Mouse (Mus musculus) heart, embryonic 14.5 days (tissue): ENCODE data around the gene Kcp. TPM values are rescaled to one million over a fixed set of nuclear protein-coding genes. Genes with fewer than 3 reads are reported as not detected.

ENCODE experiments used
- ATAC-seq: fragments of 200-750 bp; cut with Nextera tagmentation; 2 replicates; pipeline ENCODE4 v1.8.0; 2017; ENCODE audit warnings: low read depth, moderate TSS enrichment; ENCODE audit not compliant: insufficient number of reproducible peaks, insufficient read depth, low FRiP score
- H3K27ac ChIP-seq, 2 experiments: fragments of 200-500 bp in 1 of 2; fragments of 300-500 bp in 1 of 2; sonication (generic) in 1 of 2; replicated peaks in 1 of 2; 2 replicates each; pipeline ENCODE4 v1.5.1; 2012 to 2014; ENCODE audit warnings: low read depth in 2 of 2, low read length in 2 of 2, control low read depth in 1 of 2, mild to moderate bottlenecking in 1 of 2, mixed read lengths in 1 of 2; ENCODE audit not compliant: control insufficient read depth in 1 of 2, insufficient read depth in 1 of 2
- H3K27me3 ChIP-seq: fragments of 300-500 bp; sonication (generic); 2 replicates; pipeline ENCODE4 v1.6.1; 2014; ENCODE audit warnings: mild to moderate bottlenecking, low read length, control low read depth; ENCODE audit not compliant: control insufficient read depth, insufficient read depth
- H3K36me3 ChIP-seq: fragments of 300-500 bp; sonication (generic); 2 replicates; pipeline ENCODE4 v1.6.1; 2014; ENCODE audit warnings: mild to moderate bottlenecking, control low read depth, low read length, mixed read lengths; ENCODE audit not compliant: control insufficient read depth, insufficient read depth
- H3K4me1 ChIP-seq, 2 experiments: fragments of 200-500 bp in 1 of 2; fragments of 300-500 bp in 1 of 2; sonication (generic) in 1 of 2; 2 replicates each; pipeline ENCODE4 v1.6.1; 2012 to 2014; ENCODE audit warnings: low read length in 2 of 2, control low read depth in 1 of 2, mixed read lengths in 1 of 2; ENCODE audit not compliant: control insufficient read depth in 2 of 2, insufficient read depth in 2 of 2
- H3K4me2 ChIP-seq: fragments of 300-500 bp; sonication (generic); 2 replicates; pipeline ENCODE4 v1.6.1; 2014; ENCODE audit warnings: mild to moderate bottlenecking, low read length
- H3K4me3 ChIP-seq, 2 experiments: fragments of 200-500 bp in 1 of 2; fragments of 300-500 bp in 1 of 2; sonication (generic) in 1 of 2; 2 replicates each; pipeline ENCODE4 v1.5.1; 2012 to 2014; ENCODE audit warnings: low read length in 2 of 2, mild to moderate bottlenecking in 2 of 2, control low read depth in 1 of 2, low read depth in 1 of 2, moderate library complexity in 1 of 2; ENCODE audit not compliant: control insufficient read depth in 1 of 2, insufficient read depth in 1 of 2
- H3K9ac ChIP-seq: fragments of 300-500 bp; sonication (generic); 2 replicates; pipeline ENCODE4 v1.6.1; 2014; ENCODE audit warnings: mild to moderate bottlenecking, low read length
- H3K9me3 ChIP-seq: fragments of 300-500 bp; sonication (generic); 2 replicates; pipeline ENCODE4 v1.6.1; 2016; ENCODE audit warnings: low read length, control low read depth; ENCODE audit not compliant: control insufficient read depth
- WGBS: fragments of 180-500 bp; shearing (Covaris S2); extraction: QIAGEN DNeasy Blood & Tissue Kit; methylation state at CpG from one replicate; pipeline ENCODE4 v1.1.7; 2014; 5-methylcytosine and 5-hydroxymethylcytosine counted together
- polyA plus RNA-seq: library from polyadenylated mRNA; unstranded; fragments of >200 nt; fragmentation: Nextera tagmentation; extraction: Ambion mirVana; gene quantifications from 2 replicates; pipeline ENCODE4 v1.2.1, GENCODE M21; 2014

Gene Kcp
- polyA plus RNA-seq, 1 experiment from 2014 or later = 10.2 TPM

GRCm38 (mm10) chr6:29540223-29540622 lies 32.5 kb upstream of the Kcp start:
- 84% methylated on average over 6 of the region's 6 CpGs for WGBS
- H3K9me3 ChIP-seq = peaks cover 3% of the 10 kb centered on the region; the same call in 1 of the 2 replicates
- H3K4me1 ChIP-seq = peaks cover 6 to 7% of the 10 kb centered on the region in 2 experiments; a peak in 3 of 4 replicates
- H3K27ac ChIP-seq = no peak overlapping the region
- no peak overlapping the region for H3K9ac ChIP-seq
- H3K36me3 ChIP-seq = peaks cover 61% of the 10 kb centered on the region
- no peak overlapping the region for H3K4me3 ChIP-seq
- ATAC-seq = no peak
- no peaks in the 10 kb centered on the region for H3K27me3 ChIP-seq
- no peak overlapping the region for H3K4me2 ChIP-seq

- 74% methylated on average over 8 of the region's 8 CpGs for WGBS
- no peak for ATAC-seq
- no peak overlapping the region for H3K9ac ChIP-seq
- H3K27ac ChIP-seq = no peak overlapping the region
- H3K27me3 ChIP-seq = no peaks in the 10 kb centered on the region
- H3K4me2 ChIP-seq = no peak overlapping the region
- H3K4me1 ChIP-seq = peaks cover 8 to 9% of the 10 kb centered on the region in 2 experiments; a peak in 3 of 4 replicates
- no peak overlapping the region for H3K4me3 ChIP-seq
- peaks cover 54% of the 10 kb centered on the region for H3K36me3 ChIP-seq
- no peaks in the 10 kb centered on the region for H3K9me3 ChIP-seq
These were observed 31.8 kb upstream of the Kcp start for GRCm38 (mm10) chr6:29539502-29539901.

- no peaks in the 10 kb centered on the region for H3K27me3 ChIP-seq
- H3K9ac ChIP-seq = no peak overlapping the region
- peaks cover 36% of the 10 kb centered on the region for H3K36me3 ChIP-seq
- 84% methylated on average over 3 of the region's 3 CpGs for WGBS
- H3K4me2 ChIP-seq = no peak overlapping the region
- no peak overlapping the region for H3K27ac ChIP-seq
- ATAC-seq = no peak
- no peak overlapping the region for H3K4me3 ChIP-seq
- no peaks in the 10 kb centered on the region for H3K9me3 ChIP-seq
- peaks cover 8 to 9% of the 10 kb centered on the region in 2 experiments; a peak in 3 of 4 replicates for H3K4me1 ChIP-seq
These were observed 29.5 kb upstream of the Kcp start for GRCm38 (mm10) chr6:29537221-29537620.

- no peaks in the 10 kb centered on the region for H3K9me3 ChIP-seq
- peaks cover 8 to 9% of the 10 kb centered on the region in 2 experiments; a peak in 3 of 4 replicates for H3K4me1 ChIP-seq
- no peak overlapping the region for H3K4me2 ChIP-seq
- no peaks in the 10 kb centered on the region for H3K27me3 ChIP-seq
- H3K36me3 ChIP-seq = peaks cover 31% of the 10 kb centered on the region
- no peak overlapping the region for H3K27ac ChIP-seq
- H3K9ac ChIP-seq = no peak overlapping the region
- no peak overlapping the region for H3K4me3 ChIP-seq
- no peak for ATAC-seq
- WGBS = 68% methylated on average over 4 of the region's 4 CpGs
These were observed 29.0 kb upstream of the Kcp start for GRCm38 (mm10) chr6:29536651-29537193.

GRCm38 (mm10) chr6:29535316-29535715 lies 27.6 kb upstream of the Kcp start:
- 44% methylated on average over 6 of the region's 6 CpGs for WGBS

GRCm38 (mm10) chr6:29530050-29530449 lies 22.3 kb upstream of the Kcp start:
- Histone ChIP-seq H3K4me2 (no peak overlapping the region), H3K27me3 (peaks cover 6% of the 10 kb centered on the region; the same call in 1 of the 2 replicates), H3K4me1 (peaks cover 24 to 29% of the 10 kb centered on the region in 2 experiments), H3K36me3 (no peaks in the 10 kb centered on the region), H3K4me3 (no peak overlapping the region), H3K9me3 (no peaks in the 10 kb centered on the region), H3K9ac (no peak overlapping the region), H3K27ac (no peak overlapping the region)
- ATAC-seq = no peak
- 69% methylated on average over 4 of the region's 4 CpGs for WGBS

More at GRCm38 (mm10) chr6:29535316-29535715, 27.6 kb upstream of the Kcp start:
- peaks cover 19% of the 10 kb centered on the region; the same call in 1 of the 2 replicates for H3K36me3 ChIP-seq
- ATAC-seq = peak; percentile 64
- no peak overlapping the region for H3K4me3 ChIP-seq
- H3K27me3 ChIP-seq = no peaks in the 10 kb centered on the region
- H3K4me1 ChIP-seq = peaks cover 8 to 9% of the 10 kb centered on the region in 2 experiments; a peak in 3 of 4 replicates
- H3K9me3 ChIP-seq = no peaks in the 10 kb centered on the region
- no peak overlapping the region for H3K27ac ChIP-seq
- H3K4me2 ChIP-seq = no peak overlapping the region
- no peak overlapping the region for H3K9ac ChIP-seq

GRCm38 (mm10) chr6:29529444-29529820 lies 21.7 kb upstream of the Kcp start:
- H3K36me3 ChIP-seq = no peaks in the 10 kb centered on the region
- WGBS = 20% methylated on average over 2 of the region's 2 CpGs
- H3K4me2 ChIP-seq = peak overlapping the region; percentile 91
- peak overlapping the region in 1 of 2 experiments; percentile 45; a peak in 1 of 4 replicates for H3K27ac ChIP-seq
- peaks cover 24 to 29% of the 10 kb centered on the region in 2 experiments for H3K4me1 ChIP-seq
- peaks cover 6% of the 10 kb centered on the region; the same call in 1 of the 2 replicates for H3K27me3 ChIP-seq
- peak overlapping the region; percentile 4 to 30; a peak in 3 of 4 replicates for H3K4me3 ChIP-seq
- ATAC-seq = no peak
- H3K9me3 ChIP-seq = no peaks in the 10 kb centered on the region
- no peak overlapping the region for H3K9ac ChIP-seq
